Mouse (Mus musculus) MEL (cell line): ENCODE data around the gene Gm20695. TPM values are rescaled to one million over a fixed set of nuclear protein-coding genes. Genes with fewer than 3 reads are reported as not detected.

ENCODE experiments used
- DNase-seq: peaks from one replicate; pipeline ENCODE4 v3.0.0; 2011; ENCODE audit warnings: low read depth, low spot score
- H3K27ac ChIP-seq: 2 replicates; pipeline ENCODE4 v1.5.1; 2012; ENCODE audit warnings: low read depth, mild to moderate bottlenecking, control low read depth, low read length, moderate library complexity; ENCODE audit not compliant: control insufficient read depth
- H3K27me3 ChIP-seq, 2 experiments: fragments of 150-350 bp in 1 of 2; sonication (generic) in 1 of 2; 2 replicates each; pipeline ENCODE4 v1.6.1; 2012; ENCODE audit warnings: low read length in 2 of 2, mild to moderate bottlenecking in 2 of 2, improper control_type of control experiment in 1 of 2, moderate library complexity in 1 of 2; ENCODE audit not compliant: insufficient read depth in 2 of 2, control insufficient read depth in 1 of 2
- H3K36me3 ChIP-seq, 2 experiments: 2 replicates each; pipeline ENCODE4 v1.6.1; 2012 to 2014; ENCODE audit warnings: low read length in 2 of 2, improper control_type of control experiment in 1 of 2, inconsistent platforms in 1 of 2, mild to moderate bottlenecking in 1 of 2; ENCODE audit not compliant: insufficient read depth in 2 of 2, control insufficient read depth in 1 of 2
- H3K4me1 ChIP-seq, 2 experiments: fragments of 150-350 bp in 1 of 2; sonication (generic) in 1 of 2; 2 replicates each; pipeline ENCODE4 v1.6.1; 2012; ENCODE audit warnings: low read length in 2 of 2, improper control_type of control experiment in 1 of 2, mild to moderate bottlenecking in 1 of 2; ENCODE audit not compliant: insufficient read depth in 2 of 2, control insufficient read depth in 1 of 2
- H3K4me3 ChIP-seq, 2 experiments: fragments of 150-350 bp in 1 of 2; sonication (generic) in 1 of 2; 2 replicates each; pipeline ENCODE4 v1.5.1; 2012; ENCODE audit warnings: low read depth in 2 of 2, low read length in 2 of 2, mild to moderate bottlenecking in 2 of 2, moderate library complexity in 2 of 2, control low read depth in 1 of 2, improper control_type of control experiment in 1 of 2; ENCODE audit not compliant: control insufficient read depth in 1 of 2, insufficient read depth in 1 of 2
- H3K79me2 ChIP-seq: 2 replicates; pipeline ENCODE4 v1.6.1; 2012; ENCODE audit warnings: mild to moderate bottlenecking, low read length, moderate library complexity; ENCODE audit not compliant: control insufficient read depth, poor library complexity, insufficient read depth
- H3K9ac ChIP-seq: 2 replicates; pipeline ENCODE4 v1.6.1; 2012; ENCODE audit warnings: low read depth, mild to moderate bottlenecking, control low read depth, low read length, moderate library complexity; ENCODE audit not compliant: control insufficient read depth, poor library complexity, severe bottlenecking
- H3K9me3 ChIP-seq: fragments of 150-350 bp; sonication (generic); replicated peaks from 2 replicates; pipeline ENCODE4 v1.6.1; 2012; ENCODE audit warnings: mild to moderate bottlenecking, low read length, improper control_type of control experiment, moderate library complexity; ENCODE audit not compliant: insufficient read depth
- BHLHE40 ChIP-seq: IDR thresholded peaks from 2 replicates; pipeline ENCODE4 v1.6.1; 2012; ENCODE audit warnings: low read depth, mild to moderate bottlenecking, inconsistent platforms, low read length, improper control_type of control experiment, borderline replicate concordance
- CHD1 ChIP-seq: IDR thresholded peaks from 2 replicates; pipeline ENCODE4 v1.6.1; 2012; ENCODE audit warnings: low read depth, mild to moderate bottlenecking, inconsistent platforms, low read length, improper control_type of control experiment
- CTCF ChIP-seq, 3 experiments: IDR thresholded peaks in 2 of 3; conservative IDR thresholded peaks in 1 of 3; 2 replicates each; pipeline ENCODE4 v1.5.1; 2011 to 2012; ENCODE audit warnings: low read length in 3 of 3, low read depth in 2 of 3, mild to moderate bottlenecking in 2 of 3, improper control_type of control experiment in 1 of 3, inconsistent platforms in 1 of 3, mixed read lengths in 1 of 3, moderate library complexity in 1 of 3; ENCODE audit not compliant: control insufficient read depth in 1 of 3, insufficient read depth in 1 of 3, poor library complexity in 1 of 3, severe bottlenecking in 1 of 3
- E2F4 ChIP-seq: IDR thresholded peaks from 2 replicates; pipeline ENCODE4 v1.6.1; 2011; ENCODE audit warnings: low read depth, low read length, improper control_type of control experiment, borderline replicate concordance
- ELF1 ChIP-seq: IDR thresholded peaks from 2 replicates; pipeline ENCODE4 v1.6.1; 2014; ENCODE audit warnings: low read depth, mild to moderate bottlenecking, inconsistent platforms, low read length, improper control_type of control experiment, moderate library complexity
- KAT2A ChIP-seq: conservative IDR thresholded peaks from 2 replicates; pipeline ENCODE4 v1.6.1; 2012; ENCODE audit warnings: low read depth, low read length, improper control_type of control experiment, inconsistent platforms
- MAFK ChIP-seq: IDR thresholded peaks from 2 replicates; pipeline ENCODE4 v1.6.1; 2011; ENCODE audit warnings: low read depth, mild to moderate bottlenecking, low read length, improper control_type of control experiment, borderline replicate concordance
- MAX ChIP-seq: IDR thresholded peaks from 2 replicates; pipeline ENCODE4 v1.6.1; 2011; ENCODE audit warnings: low read length, improper control_type of control experiment
- MAZ ChIP-seq: IDR thresholded peaks from 2 replicates; pipeline ENCODE4 v1.6.1; 2012; ENCODE audit warnings: low read depth, mild to moderate bottlenecking, inconsistent platforms, low read length, improper control_type of control experiment
- MEF2A ChIP-seq: IDR thresholded peaks from 2 replicates; pipeline ENCODE4 v1.6.1; 2014; ENCODE audit warnings: low read depth, mild to moderate bottlenecking, inconsistent platforms, low read length, improper control_type of control experiment; ENCODE audit not compliant: poor library complexity, insufficient replicate concordance, severe bottlenecking; ENCODE audit errors: extremely low read depth
- NELFE ChIP-seq: IDR thresholded peaks from 2 replicates; pipeline ENCODE4 v1.6.1; 2011; ENCODE audit warnings: low read depth, low read length, improper control_type of control experiment
- NRF1 ChIP-seq: IDR thresholded peaks from 2 replicates; pipeline ENCODE4 v1.6.1; 2014; ENCODE audit warnings: low read depth, mild to moderate bottlenecking, inconsistent platforms, low read length, improper control_type of control experiment, moderate library complexity; ENCODE audit not compliant: poor library complexity, insufficient read depth, severe bottlenecking
- POLR2AphosphoS2 ChIP-seq: IDR thresholded peaks from 2 replicates; pipeline ENCODE4 v1.6.1; 2011; ENCODE audit warnings: low read length, improper control_type of control experiment
- RAD21 ChIP-seq: IDR thresholded peaks from 2 replicates; pipeline ENCODE4 v1.6.1; 2011; ENCODE audit warnings: mild to moderate bottlenecking, low read depth, low read length, improper control_type of control experiment
- RCOR1 ChIP-seq: IDR thresholded peaks from 2 replicates; pipeline ENCODE4 v1.6.1; 2012; ENCODE audit warnings: low read depth, mild to moderate bottlenecking, inconsistent platforms, low read length, improper control_type of control experiment
- SIN3A ChIP-seq: IDR thresholded peaks from 2 replicates; pipeline ENCODE4 v1.6.1; 2012; ENCODE audit warnings: low read length, improper control_type of control experiment, inconsistent platforms
- TCF12 ChIP-seq: IDR thresholded peaks from 2 replicates; pipeline ENCODE4 v1.6.1; 2014; ENCODE audit warnings: low read depth, mild to moderate bottlenecking, inconsistent platforms, low read length, improper control_type of control experiment, moderate library complexity
- USF2 ChIP-seq, 2 experiments: IDR thresholded peaks; 2 replicates each; pipeline ENCODE4 v1.6.1; 2011 to 2012; ENCODE audit warnings: improper control_type of control experiment in 2 of 2, low read length in 2 of 2, borderline replicate concordance in 1 of 2, inconsistent platforms in 1 of 2, low read depth in 1 of 2, mild to moderate bottlenecking in 1 of 2; ENCODE audit not compliant: insufficient read depth in 1 of 2
- ZC3H11A ChIP-seq: IDR thresholded peaks from 2 replicates; pipeline ENCODE4 v1.6.1; 2012; ENCODE audit warnings: low read depth, mild to moderate bottlenecking, inconsistent platforms, low read length, improper control_type of control experiment
- ZMIZ1 ChIP-seq: IDR thresholded peaks from 2 replicates; pipeline ENCODE4 v1.6.1; 2012; ENCODE audit warnings: low read depth, mild to moderate bottlenecking, inconsistent platforms, low read length, improper control_type of control experiment, moderate library complexity
- ZNF384 ChIP-seq: IDR thresholded peaks from 2 replicates; pipeline ENCODE4 v1.6.1; 2012; ENCODE audit warnings: low read depth, mild to moderate bottlenecking, inconsistent platforms, low read length, improper control_type of control experiment
- polyA plus RNA-seq, 2 experiments: library from polyadenylated mRNA; stranded (reverse) in 1 of 2; unstranded in 1 of 2; fragments of >175 nt in 1 of 2; fragments of >200 nt in 1 of 2; gene quantifications; 2 replicates each; pipeline versions ENCODE4 v1.2.1 to v1.2.4; 2012; ENCODE audit warnings: low replicate concordance in 2 of 2, low read depth in 1 of 2; ENCODE audit not compliant: insufficient read length in 2 of 2, insufficient read depth in 1 of 2, missing spikeins in 1 of 2
- total RNA-seq: library from RNA; depleted of rRNA; stranded (reverse); fragments of 300-350 nt; gene quantifications from 2 replicates; pipeline ENCODE4 v1.2.3, GENCODE M21; 2012

Gene Gm20695
- total and polyA plus RNA-seq, 3 experiments: 0.62 TPM; not detected in 2

DNA sequence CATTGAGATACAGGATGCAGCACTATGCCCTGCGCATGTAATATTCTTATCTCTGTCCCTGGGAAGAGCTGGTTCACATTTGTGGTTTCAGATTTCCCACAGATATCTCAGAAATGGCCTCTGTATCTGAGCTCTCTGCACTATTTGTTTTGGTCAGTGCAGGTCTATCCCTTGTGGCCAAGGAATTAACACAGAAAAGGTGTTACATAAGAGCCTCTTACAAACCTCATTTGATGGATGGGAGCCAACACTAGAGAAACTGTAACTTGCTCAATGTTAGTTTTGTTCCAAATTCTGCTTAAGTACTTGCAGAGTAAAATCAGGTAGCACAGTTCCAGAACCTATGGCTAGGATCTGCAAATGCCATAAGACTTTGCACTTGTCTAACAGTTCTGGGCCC, 49.6 kb downstream of the Gm20695 start:
- no peak overlapping the region for H3K4me3 ChIP-seq
- no peaks in the 10 kb centered on the region for H3K79me2 ChIP-seq
- no peaks in the 10 kb centered on the region for H3K4me1 ChIP-seq
- H3K27ac ChIP-seq: no peak overlapping the region
- H3K9ac ChIP-seq: no peak overlapping the region
- H3K27me3 ChIP-seq: no peaks in the 10 kb centered on the region
- H3K36me3 ChIP-seq: peaks cover 0 to 4% of the 10 kb centered on the region in 2 experiments; a peak in 2 of 4 replicates
- TF ChIP-seq BHLHE40: no peak
- no peak for TF ChIP-seq ZMIZ1
- no peak for TF ChIP-seq POLR2AphosphoS2
- TF ChIP-seq MAZ: no peak
- no peak for TF ChIP-seq TCF12
- no peak for TF ChIP-seq ELF1
- TF ChIP-seq MAFK: no peak
- TF ChIP-seq E2F4: no peak
- no peak for TF ChIP-seq CHD1
- TF ChIP-seq SIN3A: no peak
- TF ChIP-seq NRF1: no peak
- TF ChIP-seq NELFE: no peak
- TF ChIP-seq MAX: no peak
- TF ChIP-seq ZC3H11A: no peak
- no peak for TF ChIP-seq RCOR1
- TF ChIP-seq CTCF (IDR thresholded peaks at IDR 0.05 in 2 of 3, conservative IDR thresholded peaks at IDR 0.05 in 1 of 3; ENCODE audit: control insufficient read depth in 1 of 3, insufficient read depth in 1 of 3, low read depth in 2 of 3, low read length in 3 of 3, poor library complexity in 1 of 3, severe bottlenecking in 1 of 3): no peak
- TF ChIP-seq RAD21: no peak
- TF ChIP-seq MEF2A: no peak
- TF ChIP-seq USF2 (IDR thresholded peaks at IDR 0.05; ENCODE audit: borderline replicate concordance in 1 of 2, insufficient read depth in 1 of 2, low read depth in 1 of 2, low read length in 2 of 2): no peak
- TF ChIP-seq, all 39 proteins: peak for 0
- DNase-seq: no peak
- no peaks in the 10 kb centered on the region for H3K9me3 ChIP-seq

- Histone ChIP-seq H3K79me2 (no peaks in the 10 kb centered on the region), H3K27me3 (no peaks in the 10 kb centered on the region), H3K27ac (no peak overlapping the region), H3K36me3 (peaks cover 0 to 4% of the 10 kb centered on the region in 2 experiments; a peak in 2 of 4 replicates), H3K9ac (no peak overlapping the region), H3K4me3 (no peak overlapping the region), H3K4me1 (no peaks in the 10 kb centered on the region), H3K9me3 (no peaks in the 10 kb centered on the region)
- DNase-seq: no peak
- TF ChIP-seq ZNF384 (no peak), ZC3H11A (no peak), KAT2A (no peak)
Observed at GRCm38 (mm10) chr16:3934701-3935100, 50.3 kb downstream of the Gm20695 start.
